Mouse (Mus musculus): Measurements from ENCODE around the gene Trpv3.

GRCm38 (mm10) chr11:73280710-73281109 lies 13.5 kb downstream of the Trpv3 start:
- no peak for TF ChIP-seq CTCF (IDR thresholded peaks at IDR 0.05; ENCODE audit: extremely low read depth, insufficient read depth, insufficient read length, insufficient replicate concordance)
- TF ChIP-seq POLR2A (IDR thresholded peaks at IDR 0.05; ENCODE audit: low read depth, low read length) = no peak
